Mouse (Mus musculus): ENCODE results near the gene Gm20517. TPM values are rescaled to one million over a fixed set of nuclear protein-coding genes. Genes with fewer than 3 reads are reported as not detected.

Gm20517 gene
- total RNA-seq, 1 experiment, result 5.4 TPM

DNA sequence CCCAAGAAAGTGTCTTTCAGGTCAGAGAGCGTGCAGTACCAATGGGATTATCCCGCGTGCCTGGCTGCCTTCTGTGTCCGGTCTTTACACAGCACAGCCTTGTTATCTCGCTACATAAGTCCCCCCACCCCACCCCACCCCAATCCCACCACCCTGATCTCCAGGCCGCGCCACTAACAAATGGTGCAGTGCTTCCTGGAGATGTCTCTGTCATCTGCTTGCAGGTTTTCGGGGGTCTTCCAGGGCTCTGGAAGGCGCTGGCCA lies 76.9 kb downstream of the Gm20517 start, which contains the start of gene Tomm6:
TSS of gene Tomm6 (minus strand) at position 43 of the 264 bp plus-strand sequence.
- Histone ChIP-seq H3K9ac (ENCODE audit: insufficient read depth, low read depth, low read length, poor library complexity, severe bottlenecking) (peak within 1 kb of the TSS; percentile 96), H3K9me3 (ENCODE audit: control insufficient read depth, insufficient read depth, low read depth, low read length) (no peaks in the 10 kb centered on the region), H3K36me3 (ENCODE audit: control insufficient read depth, insufficient read depth, low read length, poor library complexity, severe bottlenecking) (peaks cover 15% of the 10 kb centered on the region), H3K27ac (ENCODE audit: insufficient read depth, low read depth, low read length, poor library complexity, severe bottlenecking) (peak within 1 kb of the TSS; percentile 72), H3K4me1 (ENCODE audit: control insufficient read depth in 2 of 2, insufficient read depth in 2 of 2, low read length in 2 of 2, poor library complexity in 1 of 2) (peaks cover 3 to 6% of the 10 kb centered on the region in 2 experiments; a peak in 1 of 4 replicates), H3K4me3 (ENCODE audit: insufficient read depth in 1 of 2, low read depth in 1 of 2, low read length in 2 of 2, poor library complexity in 1 of 2, severe bottlenecking in 1 of 2) (peak within 1 kb of the TSS; percentile 85 to 95)
- no peak for DNase-seq (ENCODE audit: low read depth, low spot score)
- in situ Hi-C loops (cut with MboI; ENCODE audit: low sequenced_read_pairs in 2 of 2, unreplicated experiment in 2 of 2), result no loop called here
- no peak for TF ChIP-seq CHD2 (IDR thresholded peaks at IDR 0.05; ENCODE audit: low read depth, low read length)
- TF ChIP-seq HCFC1 (IDR thresholded peaks at IDR 0.05; ENCODE audit: borderline replicate concordance, insufficient read depth, low read length), result no peak

DNA sequence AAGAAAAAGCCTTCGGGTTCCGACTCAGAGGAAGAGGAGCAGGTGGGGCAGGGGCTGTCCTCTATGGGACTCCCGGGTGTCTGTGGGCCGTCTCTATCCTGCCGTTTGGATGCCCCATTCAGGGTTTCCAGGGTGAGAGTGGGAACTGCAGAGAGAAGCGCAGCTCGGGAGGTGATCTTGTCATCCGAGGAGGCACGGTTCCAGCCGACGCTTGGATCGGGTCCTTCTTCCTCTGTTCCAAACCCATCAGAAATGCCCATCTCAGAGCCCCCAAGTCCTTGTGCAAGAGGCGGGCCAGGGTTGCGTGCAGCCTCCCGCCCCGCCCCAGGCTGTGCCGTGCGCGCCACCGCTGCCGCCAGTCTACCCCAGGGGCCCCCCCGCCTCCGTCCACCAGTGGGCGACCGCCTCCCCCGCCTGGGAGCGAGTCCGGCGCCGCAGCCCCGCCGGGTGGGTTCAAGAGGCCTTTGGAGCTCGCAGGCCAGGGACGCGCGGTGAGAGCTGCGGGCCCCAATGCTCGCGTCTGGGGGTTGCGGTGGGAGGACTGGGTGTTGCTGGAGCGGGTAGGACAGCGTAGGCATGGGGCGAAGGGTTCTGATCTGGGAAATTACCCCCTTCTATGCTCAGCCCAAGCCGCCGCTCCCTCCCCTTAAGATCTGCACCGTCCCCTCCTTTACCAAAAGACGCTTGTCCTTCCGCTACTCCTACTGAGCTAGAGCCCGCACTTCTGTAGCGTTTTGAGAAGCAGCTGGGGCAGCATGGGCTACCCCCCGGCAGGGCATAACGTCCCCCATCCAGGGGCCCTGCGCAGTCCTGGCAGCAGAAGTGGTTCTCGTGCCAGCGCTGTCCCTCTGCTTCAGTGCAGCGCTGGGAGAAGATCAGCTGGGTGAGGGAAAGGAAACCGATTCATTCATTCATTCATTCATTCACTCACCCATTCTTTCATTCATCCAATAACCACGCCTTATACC lies 77.5 kb downstream of the Gm20517 start, which contains the start of gene Frs3:
TSS of gene Frs3 (plus strand) at position 423 of the 968 bp plus-strand sequence.
- Histone ChIP-seq H3K9me3 (ENCODE audit: control insufficient read depth, insufficient read depth, low read depth, low read length) (no peaks in the 10 kb centered on the region), H3K4me1 (ENCODE audit: control insufficient read depth in 2 of 2, insufficient read depth in 2 of 2, low read length in 2 of 2, poor library complexity in 1 of 2) (peaks cover 3 to 9% of the 10 kb centered on the region in 2 experiments; a peak in 1 of 4 replicates), H3K4me3 (ENCODE audit: insufficient read depth in 1 of 2, low read depth in 1 of 2, low read length in 2 of 2, poor library complexity in 1 of 2, severe bottlenecking in 1 of 2) (peak within 1 kb of the TSS; percentile 85 to 95), H3K9ac (ENCODE audit: insufficient read depth, low read depth, low read length, poor library complexity, severe bottlenecking) (peak within 1 kb of the TSS; percentile 96), H3K27ac (ENCODE audit: insufficient read depth, low read depth, low read length, poor library complexity, severe bottlenecking) (peak within 1 kb of the TSS; percentile 72), H3K36me3 (ENCODE audit: control insufficient read depth, insufficient read depth, low read length, poor library complexity, severe bottlenecking) (peaks cover 15% of the 10 kb centered on the region)
- in situ Hi-C loops (cut with MboI; ENCODE audit: low sequenced_read_pairs in 2 of 2, unreplicated experiment in 2 of 2), result no loop called here
- TF ChIP-seq CHD2 (IDR thresholded peaks at IDR 0.05; ENCODE audit: low read depth, low read length) (no peak), HCFC1 (IDR thresholded peaks at IDR 0.05; ENCODE audit: borderline replicate concordance, insufficient read depth, low read length) (no peak), ZNF384 (IDR thresholded peaks at IDR 0.05; ENCODE audit: low read depth, low read length) (no peak), MAFK (IDR thresholded peaks at IDR 0.05; ENCODE audit: insufficient read depth, low read depth, low read length) (no peak), ZC3H11A (IDR thresholded peaks at IDR 0.05; ENCODE audit: borderline replicate concordance, low read depth, low read length) (no peak)
- no peak for DNase-seq (ENCODE audit: low read depth, low spot score)

DNA sequence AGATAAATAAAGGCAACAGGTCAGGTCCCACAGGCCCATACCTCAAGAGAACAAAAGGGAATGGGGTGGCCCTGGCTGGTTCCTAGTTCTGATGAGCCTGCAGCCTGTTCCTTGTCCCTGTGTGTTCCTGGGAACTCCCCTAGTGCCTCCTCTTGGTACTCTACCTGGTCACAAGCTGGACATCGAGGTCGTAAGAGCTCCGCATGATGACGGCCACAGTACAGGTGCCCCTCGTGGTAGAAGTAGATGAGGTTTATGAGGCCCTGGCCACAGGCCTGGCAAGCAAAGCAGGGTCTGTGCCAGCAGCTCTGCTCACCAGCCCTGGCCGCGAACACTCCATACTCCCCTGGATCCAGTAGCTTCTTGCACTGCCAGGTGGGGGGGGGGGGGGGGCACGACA lies 78.5 kb downstream of the Gm20517 start:
- no peaks in the 10 kb centered on the region for H3K9me3 ChIP-seq (ENCODE audit: control insufficient read depth, insufficient read depth, low read depth, low read length)
- H3K9ac ChIP-seq (ENCODE audit: insufficient read depth, low read depth, low read length, poor library complexity, severe bottlenecking), result no peak overlapping the region
- peaks cover 3 to 9% of the 10 kb centered on the region in 2 experiments; a peak in 1 of 4 replicates for H3K4me1 ChIP-seq (ENCODE audit: control insufficient read depth in 2 of 2, insufficient read depth in 2 of 2, low read length in 2 of 2, poor library complexity in 1 of 2)
- no peak for DNase-seq (ENCODE audit: low read depth, low spot score)
- no peak overlapping the region for H3K4me3 ChIP-seq (ENCODE audit: insufficient read depth in 1 of 2, low read depth in 1 of 2, low read length in 2 of 2, poor library complexity in 1 of 2, severe bottlenecking in 1 of 2)
- in situ Hi-C loops (cut with MboI; ENCODE audit: low sequenced_read_pairs in 2 of 2, unreplicated experiment in 2 of 2), result no loop called here
- no peak overlapping the region for H3K27ac ChIP-seq (ENCODE audit: insufficient read depth, low read depth, low read length, poor library complexity, severe bottlenecking)
- peaks cover 10% of the 10 kb centered on the region for H3K36me3 ChIP-seq (ENCODE audit: control insufficient read depth, insufficient read depth, low read length, poor library complexity, severe bottlenecking)
- TF ChIP-seq MAFK (IDR thresholded peaks at IDR 0.05; ENCODE audit: insufficient read depth, low read depth, low read length), result no peak
- TF ChIP-seq ZC3H11A (IDR thresholded peaks at IDR 0.05; ENCODE audit: borderline replicate concordance, low read depth, low read length), result no peak
- no peak for TF ChIP-seq ZNF384 (IDR thresholded peaks at IDR 0.05; ENCODE audit: low read depth, low read length)
- no peak for TF ChIP-seq CHD2 (IDR thresholded peaks at IDR 0.05; ENCODE audit: low read depth, low read length)
- no peak for TF ChIP-seq HCFC1 (IDR thresholded peaks at IDR 0.05; ENCODE audit: borderline replicate concordance, insufficient read depth, low read length)

DNA sequence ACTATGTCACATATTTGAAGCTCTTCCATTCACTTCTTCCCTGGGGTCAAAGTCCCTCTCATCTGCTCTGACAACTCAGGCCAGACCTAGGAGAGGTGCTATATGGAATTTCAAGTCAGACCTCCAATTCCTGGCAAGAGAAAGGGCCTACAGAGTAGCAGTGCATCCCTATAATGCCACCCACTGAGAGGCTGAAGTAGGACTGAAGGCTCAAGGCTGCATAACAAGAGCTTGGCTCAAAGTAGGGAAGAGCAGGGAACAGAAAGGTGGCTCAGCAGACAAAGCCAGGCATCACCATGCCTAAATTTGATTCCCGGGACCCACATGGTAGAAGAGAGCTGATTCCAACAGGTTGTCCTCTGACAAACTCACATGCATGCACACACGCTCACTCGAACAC lies 80.3 kb downstream of the Gm20517 start:
- DNase-seq (ENCODE audit: low read depth, low spot score), result no peak
- Histone ChIP-seq H3K9ac (ENCODE audit: insufficient read depth, low read depth, low read length, poor library complexity, severe bottlenecking) (no peak overlapping the region), H3K4me1 (ENCODE audit: control insufficient read depth in 2 of 2, insufficient read depth in 2 of 2, low read length in 2 of 2, poor library complexity in 1 of 2) (peaks cover 3 to 7% of the 10 kb centered on the region in 2 experiments; a peak in 1 of 4 replicates), H3K4me3 (ENCODE audit: insufficient read depth in 1 of 2, low read depth in 1 of 2, low read length in 2 of 2, poor library complexity in 1 of 2, severe bottlenecking in 1 of 2) (no peak overlapping the region), H3K36me3 (ENCODE audit: control insufficient read depth, insufficient read depth, low read length, poor library complexity, severe bottlenecking) (peaks cover 2% of the 10 kb centered on the region; the same call in 1 of the 2 replicates), H3K27ac (ENCODE audit: insufficient read depth, low read depth, low read length, poor library complexity, severe bottlenecking) (no peak overlapping the region), H3K9me3 (ENCODE audit: control insufficient read depth, insufficient read depth, low read depth, low read length) (no peaks in the 10 kb centered on the region)
- no peak for TF ChIP-seq ZC3H11A (IDR thresholded peaks at IDR 0.05; ENCODE audit: borderline replicate concordance, low read depth, low read length)
- in situ Hi-C loops (cut with MboI; ENCODE audit: low sequenced_read_pairs in 2 of 2, unreplicated experiment in 2 of 2), result no loop called here
